Mouse (Mus musculus): Measurements from ENCODE around the gene Kctd20. TPM values are rescaled to one million over a fixed set of nuclear protein-coding genes. Genes with fewer than 3 reads are reported as not detected.

Gene Kctd20
- polyA plus RNA-seq, 1 experiment: 27.2 TPM

DNA sequence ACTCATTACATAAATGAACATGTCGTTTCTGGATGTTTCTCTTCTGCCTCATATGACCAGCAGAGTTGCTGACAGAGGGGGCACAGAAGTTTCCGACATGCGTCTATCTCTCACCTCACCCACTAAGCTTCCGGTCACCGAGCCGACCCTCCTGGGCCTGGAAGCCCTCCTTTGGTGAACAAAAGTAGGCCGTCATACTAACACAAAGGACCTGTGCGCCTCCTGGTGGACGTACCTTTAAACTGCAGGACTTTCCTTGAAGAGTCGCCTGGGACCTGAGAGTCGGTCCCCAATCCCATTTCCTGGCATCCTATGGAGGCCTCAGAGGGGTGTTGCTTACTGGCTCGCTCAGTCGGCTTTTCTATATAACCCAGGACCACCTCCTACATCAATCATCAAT is 25.4 kb upstream of the Kctd20 start:
- H3K4me3 ChIP-seq (ENCODE audit: insufficient read depth, low read depth, low read length): no peak overlapping the region
- 0 out of 2 replicates have a peak, but pooled peaks cover 2% of the 10 kb centered on the region for H3K4me1 ChIP-seq (ENCODE audit: control insufficient read depth, insufficient read depth, insufficient read length, low read length)
- no peak overlapping the region for H3K27ac ChIP-seq (replicated peaks; ENCODE audit: low read depth, low read length)

DNA sequence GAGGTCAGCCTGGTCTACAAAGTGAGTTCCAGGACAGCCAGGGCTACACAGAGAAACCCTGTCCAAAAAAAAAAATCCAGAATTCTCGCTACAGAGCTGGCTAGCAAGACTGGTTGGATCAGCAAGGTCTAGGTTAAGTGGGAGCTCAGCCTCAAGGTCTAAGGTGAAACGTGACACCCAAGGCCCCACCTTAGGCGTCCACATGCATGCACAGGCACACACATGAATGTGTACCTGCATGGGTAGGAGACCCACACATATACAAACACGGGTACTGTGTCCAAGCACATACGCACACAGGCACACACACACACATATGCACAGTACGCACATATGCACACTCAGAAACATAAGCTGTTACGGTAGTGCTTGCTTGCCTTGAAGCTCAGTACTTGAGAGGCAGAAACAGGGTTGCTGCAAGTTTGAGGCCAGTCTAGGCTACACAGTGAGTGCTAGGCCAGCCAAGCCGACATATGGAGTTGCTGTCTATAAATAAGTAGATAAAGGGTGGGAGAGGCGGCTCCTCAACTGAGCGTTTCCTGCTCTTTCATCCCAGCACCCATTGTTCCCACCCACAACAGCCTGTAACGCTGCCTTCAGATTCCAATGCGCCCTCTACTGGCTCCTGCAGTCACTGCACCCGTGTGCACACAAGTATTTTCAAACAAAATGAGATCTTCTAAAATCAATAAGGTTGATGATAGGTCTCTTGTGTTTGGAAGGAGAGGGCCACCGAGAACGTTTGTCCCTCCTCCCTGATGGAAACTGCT is 24.7 kb upstream of the Kctd20 start:
- H3K4me1 ChIP-seq (ENCODE audit: control insufficient read depth, insufficient read depth, insufficient read length, low read length): peaks cover 5% of the 10 kb centered on the region; the same call in 1 of the 2 replicates
- no peak overlapping the region for H3K27ac ChIP-seq (replicated peaks; ENCODE audit: low read depth, low read length)
- no peak overlapping the region for H3K4me3 ChIP-seq (ENCODE audit: insufficient read depth, low read depth, low read length)

DNA sequence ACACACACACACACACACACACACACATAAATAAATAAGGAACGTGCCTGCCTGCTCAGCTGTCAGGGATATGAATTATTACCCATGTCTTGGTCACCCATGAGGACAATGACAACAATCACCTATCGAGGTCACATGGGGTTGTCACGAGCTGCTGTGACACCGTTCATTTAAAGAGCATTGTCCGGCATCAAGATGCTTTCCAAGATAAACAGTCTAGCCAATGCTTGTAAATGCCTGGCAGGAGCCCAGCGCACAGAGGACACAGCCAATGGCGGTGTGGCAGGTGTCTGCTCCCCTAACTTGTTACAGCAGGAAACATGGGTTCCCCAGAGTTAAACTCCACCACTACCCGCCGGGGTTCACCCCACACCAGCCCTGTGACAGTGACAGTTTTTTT is 23.7 kb upstream of the Kctd20 start:
- peaks cover 5% of the 10 kb centered on the region; the same call in 1 of the 2 replicates for H3K4me1 ChIP-seq (ENCODE audit: control insufficient read depth, insufficient read depth, insufficient read length, low read length)
- no peak overlapping the region for H3K27ac ChIP-seq (replicated peaks; ENCODE audit: low read depth, low read length)
- no peak overlapping the region for H3K4me3 ChIP-seq (ENCODE audit: insufficient read depth, low read depth, low read length)

DNA sequence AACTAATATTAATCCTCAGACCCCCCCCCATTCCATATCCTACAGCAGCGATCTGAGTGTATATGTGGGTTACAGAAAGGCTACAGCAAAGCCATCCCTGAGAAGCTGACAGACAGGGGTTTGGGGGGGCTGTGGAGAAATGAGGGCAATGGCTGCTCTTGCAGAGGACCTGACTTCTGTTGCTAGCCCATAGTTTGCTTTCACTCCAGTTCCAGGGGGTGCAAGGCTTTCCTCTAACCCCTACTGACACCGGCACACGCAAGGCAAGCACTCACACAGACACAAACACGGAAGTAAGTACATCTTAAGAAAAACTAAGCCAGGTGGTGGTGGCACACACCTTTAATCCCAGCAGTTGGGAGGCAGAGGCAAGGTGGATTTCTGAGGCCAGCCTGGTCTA is 22.4 kb upstream of the Kctd20 start:
- Histone ChIP-seq H3K27ac (replicated peaks; ENCODE audit: low read depth, low read length) (no peak overlapping the region), H3K4me3 (ENCODE audit: insufficient read depth, low read depth, low read length) (no peak overlapping the region), H3K4me1 (ENCODE audit: control insufficient read depth, insufficient read depth, insufficient read length, low read length) (peaks cover 5% of the 10 kb centered on the region; the same call in 1 of the 2 replicates)

DNA sequence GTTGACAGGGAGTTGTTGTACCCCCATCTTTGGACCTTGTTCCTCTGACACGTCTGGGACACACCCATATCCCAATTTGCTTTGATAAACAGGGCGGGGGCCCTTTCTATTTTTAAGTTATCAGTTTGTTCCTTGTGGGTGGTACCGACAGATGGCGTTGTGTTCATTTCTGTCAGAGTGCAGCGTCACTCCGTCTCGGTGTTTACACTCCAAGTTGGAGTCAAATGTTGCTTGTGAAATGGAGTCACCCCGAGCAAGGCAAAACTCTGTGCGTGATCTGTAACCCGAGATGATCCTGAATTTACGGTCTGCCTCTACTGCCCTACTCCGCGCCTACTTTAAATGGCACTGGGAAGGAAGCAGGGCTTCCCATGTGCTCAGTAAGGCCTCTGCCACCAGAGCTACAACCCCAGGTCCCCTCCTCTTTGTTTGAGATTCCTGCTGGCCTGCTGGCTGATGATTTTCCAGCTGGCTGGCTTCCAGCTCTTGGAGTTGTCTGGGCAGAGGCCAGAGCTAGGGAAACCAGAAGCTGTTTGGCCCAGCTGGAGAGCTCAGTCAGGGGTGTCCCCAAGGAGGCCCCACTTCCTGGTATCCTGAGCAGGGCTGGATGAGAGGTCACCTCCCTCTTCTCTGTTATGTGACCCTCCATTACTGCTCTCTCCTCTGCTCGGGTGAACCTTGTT is 21.2 kb upstream of the Kctd20 start:
- peak overlapping the region; percentile 89 for H3K27ac ChIP-seq (replicated peaks; ENCODE audit: low read depth, low read length)
- H3K4me1 ChIP-seq (ENCODE audit: control insufficient read depth, insufficient read depth, insufficient read length, low read length): peaks cover 5% of the 10 kb centered on the region; the same call in 1 of the 2 replicates
- H3K4me3 ChIP-seq (ENCODE audit: insufficient read depth, low read depth, low read length): peak overlapping the region; percentile 41

DNA sequence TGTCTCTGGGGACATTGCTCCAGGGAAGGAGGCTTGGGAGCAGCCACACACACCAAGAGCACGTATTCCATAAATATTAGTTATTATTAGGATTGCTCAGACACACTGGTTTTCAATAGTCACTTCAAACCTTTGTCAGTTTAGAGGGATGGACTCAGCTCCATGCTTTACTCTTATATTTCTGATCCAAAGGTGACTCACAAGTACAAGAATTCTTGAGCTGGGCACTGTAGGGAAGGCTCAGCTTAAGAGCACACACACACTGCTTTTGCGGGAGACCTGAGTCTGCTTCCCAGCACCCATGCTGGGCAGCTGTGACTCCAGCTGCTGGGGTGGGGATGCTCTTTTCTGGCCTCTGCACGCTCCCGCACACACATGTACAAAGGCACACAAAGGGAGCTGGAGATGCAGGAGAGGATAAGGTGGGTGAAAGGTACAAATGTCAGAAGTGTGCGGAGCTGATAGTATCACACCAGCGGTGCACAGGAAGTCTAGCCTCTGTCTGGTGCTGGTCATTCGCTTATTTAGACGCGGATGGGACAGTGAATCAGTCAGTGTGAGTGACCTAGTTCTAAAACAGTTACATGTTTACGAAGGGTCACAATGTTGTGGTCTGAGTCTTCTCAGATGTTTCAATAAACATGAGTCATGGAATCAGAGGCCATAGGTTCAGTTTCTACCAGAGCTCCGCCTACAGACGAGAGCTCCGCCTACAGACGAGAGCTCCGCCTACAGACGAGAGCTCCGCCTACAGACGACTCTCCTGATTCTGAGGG is 20.1 kb upstream of the Kctd20 start:
- H3K4me3 ChIP-seq (ENCODE audit: insufficient read depth, low read depth, low read length): no peak overlapping the region
- H3K27ac ChIP-seq (replicated peaks; ENCODE audit: low read depth, low read length): peak overlapping the region; percentile 49
- H3K4me1 ChIP-seq (ENCODE audit: control insufficient read depth, insufficient read depth, insufficient read length, low read length): peaks cover 5% of the 10 kb centered on the region; the same call in 1 of the 2 replicates

GRCm38 (mm10) chr17:28932274-28932673 is 19.5 kb upstream of the Kctd20 start:
- Histone ChIP-seq H3K27ac (replicated peaks; ENCODE audit: low read depth, low read length) (no peak overlapping the region), H3K4me1 (ENCODE audit: control insufficient read depth, insufficient read depth, insufficient read length, low read length) (peaks cover 5% of the 10 kb centered on the region; the same call in 1 of the 2 replicates), H3K4me3 (ENCODE audit: insufficient read depth, low read depth, low read length) (no peak overlapping the region)

- peaks cover 5% of the 10 kb centered on the region; the same call in 1 of the 2 replicates for H3K4me1 ChIP-seq (ENCODE audit: control insufficient read depth, insufficient read depth, insufficient read length, low read length)
- no peak overlapping the region for H3K27ac ChIP-seq (replicated peaks; ENCODE audit: low read depth, low read length)
- no peak overlapping the region for H3K4me3 ChIP-seq (ENCODE audit: insufficient read depth, low read depth, low read length)
These were observed 17.4 kb upstream of the Kctd20 start for GRCm38 (mm10) chr17:28934120-28934916.

DNA sequence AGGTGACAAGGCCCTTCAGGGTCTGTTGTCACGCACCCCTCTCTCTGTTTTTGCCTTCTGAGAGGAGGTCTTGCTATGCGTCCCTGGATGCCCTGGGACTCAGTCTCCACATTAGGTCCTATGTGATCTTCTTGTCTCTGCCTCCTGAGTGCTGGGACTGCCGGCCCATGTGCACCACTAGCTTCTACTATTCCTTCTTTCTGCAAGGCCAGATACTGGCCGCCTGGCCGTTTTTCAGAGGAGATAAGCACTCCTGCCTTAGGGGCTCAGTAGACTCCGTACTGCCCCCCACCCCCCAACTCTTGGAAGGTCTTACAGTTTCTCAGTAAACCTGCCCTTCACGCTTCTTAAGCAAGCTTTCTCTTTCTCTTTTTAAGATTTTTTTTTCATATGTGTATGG is 15.6 kb upstream of the Kctd20 start:
- H3K4me1 ChIP-seq (ENCODE audit: control insufficient read depth, insufficient read depth, insufficient read length, low read length): peaks cover 3% of the 10 kb centered on the region; the same call in 1 of the 2 replicates
- no peak overlapping the region for H3K4me3 ChIP-seq (ENCODE audit: insufficient read depth, low read depth, low read length)
- H3K27ac ChIP-seq (replicated peaks; ENCODE audit: low read depth, low read length): no peak overlapping the region

GRCm38 (mm10) chr17:28936622-28937345 is 15.0 kb upstream of the Kctd20 start:
- Histone ChIP-seq H3K4me3 (ENCODE audit: insufficient read depth, low read depth, low read length) (no peak overlapping the region), H3K4me1 (ENCODE audit: control insufficient read depth, insufficient read depth, insufficient read length, low read length) (no peaks in the 10 kb centered on the region), H3K27ac (replicated peaks; ENCODE audit: low read depth, low read length) (no peak overlapping the region)

DNA sequence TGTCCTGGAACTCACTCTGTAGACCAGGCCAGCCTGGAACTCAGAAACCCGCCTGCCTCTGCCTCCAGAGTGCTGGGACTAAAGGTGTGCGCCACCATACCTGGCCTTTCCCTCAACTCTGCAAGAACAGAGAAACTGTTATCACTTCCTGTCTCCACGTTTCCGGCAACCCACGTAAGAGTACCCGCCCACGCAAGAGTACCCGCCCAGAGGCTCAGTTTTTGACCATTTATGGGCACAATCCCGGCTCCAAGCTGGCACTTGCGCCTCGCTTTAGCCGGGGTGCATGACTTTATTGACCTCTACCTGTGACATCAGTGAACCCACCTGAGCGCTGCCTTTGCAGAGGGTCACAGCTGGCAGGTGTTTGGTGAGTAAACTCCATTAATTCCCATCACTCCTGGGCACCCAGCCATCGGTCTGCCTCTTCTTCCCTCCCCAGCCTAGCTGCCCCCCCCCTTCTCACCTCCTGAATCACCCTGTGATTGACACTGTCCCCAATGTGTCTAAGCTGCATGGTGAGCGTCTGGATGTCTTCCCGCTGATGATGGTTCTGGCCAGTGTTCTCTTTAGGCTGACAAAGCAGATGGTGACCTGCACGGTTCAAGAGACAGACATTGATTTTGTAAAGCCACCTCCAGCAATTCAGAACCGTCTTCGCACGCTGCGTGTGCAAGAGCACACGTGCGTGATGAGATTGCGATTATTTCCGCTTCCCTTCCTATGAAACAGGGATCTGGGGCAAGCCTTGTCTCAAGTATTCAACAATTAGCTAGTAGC is 10.8 kb upstream of the Kctd20 start:
- no peaks in the 10 kb centered on the region for H3K4me1 ChIP-seq (ENCODE audit: control insufficient read depth, insufficient read depth, insufficient read length, low read length)
- no peak overlapping the region for H3K4me3 ChIP-seq (ENCODE audit: insufficient read depth, low read depth, low read length)
- no peak overlapping the region for H3K27ac ChIP-seq (replicated peaks; ENCODE audit: low read depth, low read length)

DNA sequence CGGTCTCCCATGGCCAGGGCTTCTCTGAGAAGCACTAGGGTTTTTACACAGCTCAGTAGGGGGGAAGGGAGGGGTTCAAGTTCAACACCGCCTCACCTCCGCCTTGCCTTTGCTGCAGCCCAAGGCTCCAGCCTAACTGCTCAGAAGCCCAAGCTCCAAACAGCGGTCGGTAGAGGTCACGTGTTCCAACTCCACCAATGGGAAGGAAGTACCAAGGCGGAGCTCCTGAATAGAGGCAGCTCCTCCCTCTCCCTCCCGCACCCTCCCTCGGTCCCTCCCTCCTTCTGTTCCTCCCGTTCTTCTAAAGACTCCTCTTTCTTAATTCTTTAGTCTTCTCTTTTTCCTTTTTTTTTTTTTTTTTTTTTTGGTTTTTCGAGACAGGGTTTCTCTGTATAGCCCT is 9.6 kb upstream of the Kctd20 start:
- no peaks in the 10 kb centered on the region for H3K4me1 ChIP-seq (ENCODE audit: control insufficient read depth, insufficient read depth, insufficient read length, low read length)
- no peak overlapping the region for H3K4me3 ChIP-seq (ENCODE audit: insufficient read depth, low read depth, low read length)
- no peak overlapping the region for H3K27ac ChIP-seq (replicated peaks; ENCODE audit: low read depth, low read length)

DNA sequence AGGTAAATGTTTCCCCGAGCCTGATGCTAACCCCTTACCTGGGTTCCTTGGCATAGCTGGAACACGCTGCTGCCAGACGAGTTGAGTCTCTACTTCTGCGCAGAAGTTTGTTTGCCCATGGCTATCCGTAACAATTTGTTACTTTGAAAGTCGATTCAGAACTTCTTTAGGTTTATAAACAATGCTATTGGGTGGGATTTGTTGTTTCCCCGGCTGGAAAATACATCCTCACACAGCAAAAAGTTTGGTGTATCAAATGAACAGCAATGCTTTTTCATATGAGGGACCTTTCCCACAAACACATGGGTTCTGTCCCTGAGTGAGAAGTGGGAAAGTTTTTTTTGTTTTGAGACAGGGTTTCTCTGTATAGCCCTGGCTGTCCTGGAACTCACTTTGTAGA is 8.0 kb upstream of the Kctd20 start, which contains the start of gene Pxt1:
TSS of gene Pxt1 (minus strand) at position 101 of the 400 bp plus-strand sequence.
- Histone ChIP-seq H3K4me3 (ENCODE audit: insufficient read depth, low read depth, low read length) (no peak within 1 kb of the TSS), H3K27ac (replicated peaks; ENCODE audit: low read depth, low read length) (no peak within 1 kb of the TSS), H3K4me1 (ENCODE audit: control insufficient read depth, insufficient read depth, insufficient read length, low read length) (no peaks in the 10 kb centered on the region)
